Mouse (Mus musculus) testis, adult 2 months (tissue): ENCODE data around the gene Chit1.

Experiments
- CTCF ChIP-seq: fragments of 200-500 bp; IDR thresholded peaks from 2 replicates; pipeline ENCODE4 v1.5.1; 2012; ENCODE audit warnings: low read depth, mild to moderate bottlenecking, inconsistent platforms, low read length, moderate library complexity; ENCODE audit not compliant: control insufficient read depth, insufficient read depth, insufficient replicate concordance
- POLR2A ChIP-seq: fragments of 200-500 bp; IDR thresholded peaks from 2 replicates; pipeline ENCODE4 v1.6.1; 2012; ENCODE audit warnings: low read depth, mild to moderate bottlenecking, inconsistent platforms, low read length, moderate library complexity; ENCODE audit not compliant: control insufficient read depth

- TF ChIP-seq CTCF (no peak), POLR2A (no peak)
These were observed 7.2 kb upstream of the Chit1 start for GRCm38 (mm10) chr1:134103861-134104260.
